15 mouse cellular contexts compared by ENCODE assay signal in genomic region chr4:154331271-154331670, GRCm38 (mm10). TPM values are rescaled to one million over a fixed set of nuclear protein-coding genes. Genes with fewer than 3 reads are reported as not detected.
DNase-seq lines count a peak whose midpoint lies in the region; ATAC-seq and TF ChIP-seq lines count a peak whose summit lies in the region.
"Had no signal": no experiment of that assay in that cellular context is flagged by ENCODE, and none has a peak within 500 bp of the region (broad histone marks: within the 10 kb centered on the region; RNA-seq: fewer than 3 reads in every experiment).

No protein-coding gene starts in this region.

- H3K79me2 ChIP-seq in heart, adult 2 months (replicated peaks; ENCODE audit: control insufficient read depth, insufficient read depth, low read length) = no peaks in the 10 kb centered on the region

- DNase-seq in heart, adult 2 months = no peak
- peak; percentile 38 for DNase-seq in kidney, postnatal 10 days
- no peak for DNase-seq in kidney, postnatal 25 days
- no peak for DNase-seq in hindbrain, embryonic 14.5 days (ENCODE audit: low spot score)
- DNase-seq in cerebellum, postnatal 25 days = no peak
- no peak for DNase-seq in thymus, adult 2 months
- DNase-seq: adrenal gland, postnatal 36 days; cerebellum, adult 18-20 months; gastrocnemius, postnatal 25 days; kidney, postnatal 14 days had no signal

- H3K27ac ChIP-seq in heart, embryonic 12.5 days (ENCODE audit: poor library complexity, severe bottlenecking) = peak overlapping the region; percentile 95
- H3K27ac ChIP-seq in heart, adult 2 months = no peak overlapping the region
- no peak overlapping the region for H3K27ac ChIP-seq in hindbrain, embryonic 14.5 days
- no peak overlapping the region for H3K27ac ChIP-seq in midbrain, embryonic 15.5 days
- no peak overlapping the region for H3K27ac ChIP-seq in thymus, adult 2 months (ENCODE audit: control insufficient read depth, insufficient read depth, low read length)

- H3K9me3 ChIP-seq in heart, embryonic 12.5 days (replicated peaks) = no peaks in the 10 kb centered on the region
- no peaks in the 10 kb centered on the region for H3K9me3 ChIP-seq in hindbrain, embryonic 14.5 days (ENCODE audit: control insufficient read depth, low read length)
- H3K9me3 ChIP-seq in midbrain, embryonic 15.5 days = no peaks in the 10 kb centered on the region

- H3K27me3 ChIP-seq in heart, embryonic 12.5 days (replicated peaks) = peaks cover 23% of the 10 kb centered on the region
- H3K27me3 ChIP-seq in heart, adult 2 months (ENCODE audit: control insufficient read depth, insufficient read depth, low read length) = no peaks in the 10 kb centered on the region
- peaks cover 15% of the 10 kb centered on the region; the same call in 1 of the 2 replicates for H3K27me3 ChIP-seq in hindbrain, embryonic 14.5 days (ENCODE audit: control insufficient read depth, insufficient read depth, low read length)
- no peaks in the 10 kb centered on the region; the same call in 1 of the 2 replicates for H3K27me3 ChIP-seq in midbrain, embryonic 15.5 days (replicated peaks)
- H3K27me3 ChIP-seq in thymus, adult 2 months (ENCODE audit: control insufficient read depth, insufficient read depth, low read length) = no peaks in the 10 kb centered on the region

- 59% methylated on average over 12 of the region's 12 CpGs for WGBS in heart, embryonic 12.5 days
- 79% methylated on average over 12 of the region's 12 CpGs for WGBS in heart, adult 2 months
- 22% methylated on average over 12 of the region's 12 CpGs for WGBS in hindbrain, embryonic 14.5 days
- 38% methylated on average over 12 of the region's 12 CpGs for WGBS in midbrain, embryonic 15.5 days
- 92% methylated on average over 12 of the region's 12 CpGs for WGBS in thymus, adult 2 months

- H3K9ac ChIP-seq in heart, embryonic 12.5 days = no peak overlapping the region; the same call in 1 of the 2 replicates
- H3K9ac ChIP-seq in heart, adult 2 months (ENCODE audit: low read depth, low read length) = no peak overlapping the region
- peak overlapping the region; percentile 6; the same call in 1 of the 2 replicates for H3K9ac ChIP-seq in hindbrain, embryonic 14.5 days
- peak overlapping the region; percentile 6; the same call in 1 of the 2 replicates for H3K9ac ChIP-seq in midbrain, embryonic 15.5 days

- ATAC-seq in heart, embryonic 12.5 days (ENCODE audit: insufficient number of reproducible peaks, low FRiP score) = no peak
- ATAC-seq in hindbrain, embryonic 14.5 days (ENCODE audit: low FRiP score) = no peak
- ATAC-seq in midbrain, embryonic 15.5 days (replicated peaks) = no peak
- ATAC-seq: CD4-positive, CD25-positive, alpha-beta regulatory T cell, adult 4 months had no signal

- intact Hi-C loops in heart, adult 2 months (cut with DNase I) = loop anchor here (2.0 to 5.0 kb wide), 3 partner anchors 62 to 306 kb away; partner anchors contain the start of gene Prdm16

- H3K36me3 ChIP-seq in heart, embryonic 12.5 days = 0 out of 2 replicates have a peak, but pooled peaks cover 2% of the 10 kb centered on the region
- no peaks in the 10 kb centered on the region for H3K36me3 ChIP-seq in heart, adult 2 months (ENCODE audit: control insufficient read depth, insufficient read depth, low read length)
- H3K36me3 ChIP-seq in hindbrain, embryonic 14.5 days (replicated peaks; ENCODE audit: control insufficient read depth, insufficient read depth) = no peaks in the 10 kb centered on the region
- no peaks in the 10 kb centered on the region for H3K36me3 ChIP-seq in midbrain, embryonic 15.5 days (replicated peaks)
- no peaks in the 10 kb centered on the region for H3K36me3 ChIP-seq in thymus, adult 2 months (ENCODE audit: control insufficient read depth, insufficient read depth, low read length)

- no peak overlapping the region for H3K4me3 ChIP-seq in heart, embryonic 12.5 days
- H3K4me3 ChIP-seq in heart, adult 2 months = no peak overlapping the region
- H3K4me3 ChIP-seq in hindbrain, embryonic 14.5 days (replicated peaks; ENCODE audit: low read length) = no peak overlapping the region
- no peak overlapping the region for H3K4me3 ChIP-seq in midbrain, embryonic 15.5 days
- no peak overlapping the region for H3K4me3 ChIP-seq in thymus, adult 2 months (ENCODE audit: control insufficient read depth, insufficient read depth, low read length)

- no peak for TF ChIP-seq EP300 in heart, adult 2 months (IDR thresholded peaks at IDR 0.05; ENCODE audit: insufficient read depth, low read depth, low read length)

- H3K4me2 ChIP-seq in heart, embryonic 12.5 days = no peak overlapping the region
- H3K4me2 ChIP-seq in hindbrain, embryonic 14.5 days (replicated peaks) = no peak overlapping the region
- no peak overlapping the region for H3K4me2 ChIP-seq in midbrain, embryonic 15.5 days

- no peak for TF ChIP-seq CTCF in heart, adult 2 months (IDR thresholded peaks at IDR 0.05)
- TF ChIP-seq CTCF in thymus, adult 2 months (IDR thresholded peaks at IDR 0.05; ENCODE audit: borderline replicate concordance, control insufficient read depth, extremely low read depth, insufficient read depth, low read length, poor library complexity) = no peak

- no peak for TF ChIP-seq POLR2A in heart, adult 2 months (IDR thresholded peaks at IDR 0.05; ENCODE audit: insufficient read depth, low read depth, low read length)
- TF ChIP-seq POLR2A in thymus, adult 2 months (IDR thresholded peaks at IDR 0.05; ENCODE audit: control insufficient read depth, extremely low read depth, insufficient read depth, low read length, poor library complexity) = no peak

- peaks cover 38% of the 10 kb centered on the region for H3K4me1 ChIP-seq in heart, embryonic 12.5 days (replicated peaks)
- H3K4me1 ChIP-seq in heart, adult 2 months (ENCODE audit: control insufficient read depth, insufficient read depth, low read length) = peaks cover 4% of the 10 kb centered on the region
- H3K4me1 ChIP-seq in hindbrain, embryonic 14.5 days (replicated peaks; ENCODE audit: control insufficient read depth, insufficient read depth, low read length) = peaks cover 12% of the 10 kb centered on the region; the same call in 1 of the 2 replicates
- peaks cover 24% of the 10 kb centered on the region for H3K4me1 ChIP-seq in midbrain, embryonic 15.5 days
- H3K4me1 ChIP-seq in thymus, adult 2 months (replicated peaks; ENCODE audit: control insufficient read depth, insufficient read depth, low read length) = no peaks in the 10 kb centered on the region

RNA-seq across cellular contexts. Expression of gene B230104I21Rik, which starts 4.7 kb away (rescaled TPM):
- polyA plus RNA-seq in heart, embryonic 12.5 days (2016; fragmentation: Nextera tagmentation; extraction: Ambion mirVana) = not detected in 2 replicates
- total RNA-seq in heart, adult 2 months (2021) = not detected
- polyA plus RNA-seq in heart, adult 2 months (2012; rRNA removed) = not detected in 2 replicates
- polyA plus RNA-seq in hindbrain, embryonic 14.5 days (2014; fragmentation: Nextera tagmentation; extraction: Ambion mirVana) = not detected in 2 replicates
- polyA plus RNA-seq in midbrain, embryonic 15.5 days (2015; fragmentation: Nextera tagmentation; extraction: Ambion mirVana) = not detected in 2 replicates
- not detected in 2 replicates for polyA plus RNA-seq in thymus, adult 2 months (2012; rRNA removed)
- total RNA-seq: adrenal gland, postnatal 36 days; gastrocnemius, postnatal 25 days had no signal
- polyA plus RNA-seq: CD4-positive, CD25-positive, alpha-beta regulatory T cell, adult 4 months; liver, embryonic 16.5 days; neural tube, embryonic 14.5 days had no signal

RNA-seq across cellular contexts. Expression of gene Arhgef16, which starts 29.8 kb away (rescaled TPM):
- 1.8 and 1.9 TPM in 2 replicates for polyA plus RNA-seq in heart, embryonic 12.5 days (2016; fragmentation: Nextera tagmentation; extraction: Ambion mirVana)
- total RNA-seq in heart, adult 2 months (2021) = under 1 TPM; 0.36 to 0.39 TPM
- 1.2 and 1.6 TPM in 2 replicates for polyA plus RNA-seq in heart, adult 2 months (2012; rRNA removed)
- polyA plus RNA-seq in hindbrain, embryonic 14.5 days (2014; fragmentation: Nextera tagmentation; extraction: Ambion mirVana) = 1.4 and 1.5 TPM in 2 replicates
- 0.96 and 1.4 TPM in 2 replicates for polyA plus RNA-seq in midbrain, embryonic 15.5 days (2015; fragmentation: Nextera tagmentation; extraction: Ambion mirVana)
- 9.3 and 12.3 TPM in 2 replicates for polyA plus RNA-seq in thymus, adult 2 months (2012; rRNA removed)

Comparison
In these comparisons a context has a peak if more than half of its experiments do, and no peak if none do; other contexts are left out.
1. H3K9ac ChIP-seq: peak in hindbrain, embryonic 14.5 days (single experiment) and midbrain, embryonic 15.5 days (single experiment); none in heart, embryonic 12.5 days (single experiment) and heart, adult 2 months (single experiment).